Mouse (Mus musculus) spleen, adult 2 months (tissue): ENCODE measurements around the gene Gm6370.
"Not testable (repeated sequence)": the region's sequence is repeated elsewhere in the genome, so short reads cannot be mapped to it uniquely, and the experiment has no call there.

Experiments
- CTCF ChIP-seq: fragments of 200-500 bp; IDR thresholded peaks from 2 replicates; pipeline ENCODE4 v1.5.1; 2011; ENCODE audit warnings: mild to moderate bottlenecking, inconsistent platforms; ENCODE audit not compliant: insufficient read depth, insufficient read length, insufficient replicate concordance; ENCODE audit errors: extremely low read depth
- POLR2A ChIP-seq: fragments of 200-500 bp; IDR thresholded peaks from 2 replicates; pipeline ENCODE4 v1.6.1; 2011; ENCODE audit warnings: low read depth, low read length, inconsistent platforms

DNA sequence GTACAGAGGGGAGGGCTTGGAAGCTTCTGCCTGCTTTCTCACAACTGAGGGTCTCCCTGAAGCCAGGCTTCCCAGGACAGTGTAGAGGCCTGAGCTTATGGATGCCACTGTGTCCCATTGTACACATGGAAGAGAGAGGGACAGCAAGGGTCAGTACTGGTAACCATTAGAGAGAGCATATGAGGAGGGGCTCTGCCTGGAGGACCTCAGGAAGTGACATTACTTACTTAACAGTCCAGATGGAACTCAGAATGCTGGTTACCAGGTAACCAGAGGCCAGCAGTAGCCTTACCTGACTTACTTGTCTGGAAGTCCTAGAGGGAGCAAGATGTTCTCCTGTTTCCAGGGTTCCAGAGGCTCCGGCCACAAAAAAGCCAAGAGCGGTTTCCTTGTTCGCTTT is 34.3 kb downstream of the Gm6370 start, which contains the start of gene Gm3404:
- not testable (repeated sequence) for TF ChIP-seq CTCF, POLR2A
